Comparison of ENCODE assay signal across 8 mouse cellular contexts in genomic region chr2:152615563-152615962, GRCm38 (mm10). TPM values are rescaled to one million over a fixed set of nuclear protein-coding genes. Genes with fewer than 3 reads are reported as not detected.
DNase-seq lines count a peak whose midpoint lies in the region; ATAC-seq lines count a peak whose summit lies in the region.

No protein-coding gene starts in this region.

- no peak overlapping the region for H3K4me3 ChIP-seq in neural tube, embryonic 15.5 days (replicated peaks)
- no peak overlapping the region for H3K4me3 ChIP-seq in forebrain, embryonic 12.5 days (replicated peaks)
- H3K4me3 ChIP-seq in midbrain, embryonic 11.5 days (ENCODE audit: low read depth, low read length), result no peak overlapping the region

- no peak overlapping the region for H3K9ac ChIP-seq in neural tube, embryonic 15.5 days (replicated peaks)
- no peak overlapping the region for H3K9ac ChIP-seq in forebrain, embryonic 12.5 days
- no peak overlapping the region for H3K9ac ChIP-seq in midbrain, embryonic 11.5 days (ENCODE audit: low read length)

- ATAC-seq in neural tube, embryonic 15.5 days (ENCODE audit: low FRiP score), result no peak
- peak; percentile 33; the same call in 1 of the 2 replicates for ATAC-seq in forebrain, embryonic 12.5 days (ENCODE audit: low FRiP score)
- peak; percentile 64; the same call in 1 of the 2 replicates for ATAC-seq in midbrain, embryonic 11.5 days (ENCODE audit: low FRiP score)

- 14% methylated on average over 7 of the region's 7 CpGs for WGBS in neural tube, embryonic 15.5 days
- 11% methylated on average over 7 of the region's 7 CpGs for WGBS in forebrain, embryonic 12.5 days
- WGBS in midbrain, embryonic 11.5 days, result 12% methylated on average over 7 of the region's 7 CpGs

- no peaks in the 10 kb centered on the region for H3K9me3 ChIP-seq in neural tube, embryonic 15.5 days (replicated peaks)
- H3K9me3 ChIP-seq in forebrain, embryonic 12.5 days, result no peaks in the 10 kb centered on the region
- no peaks in the 10 kb centered on the region for H3K9me3 ChIP-seq in midbrain, embryonic 11.5 days (ENCODE audit: control insufficient read depth, low read length)

- H3K27me3 ChIP-seq in neural tube, embryonic 15.5 days (replicated peaks), result no peaks in the 10 kb centered on the region
- H3K27me3 ChIP-seq in forebrain, embryonic 12.5 days, result no peaks in the 10 kb centered on the region
- no peaks in the 10 kb centered on the region for H3K27me3 ChIP-seq in midbrain, embryonic 11.5 days (ENCODE audit: control insufficient read depth, insufficient read depth, low read length)
- no peaks in the 10 kb centered on the region for H3K27me3 ChIP-seq in splenic B cell, adult 2 months (ENCODE audit: control insufficient read depth, insufficient read depth, low read length, poor library complexity, severe bottlenecking)

- intact Hi-C loops in left cerebral cortex, postnatal 10 days (cut with DNase I), result loop anchor here (2.0 to 10.0 kb wide), 3 partner anchors 42 to 219 kb away; partner anchors contain the start of gene Bcl2l1

- no peak overlapping the region for H3K4me2 ChIP-seq in neural tube, embryonic 15.5 days
- no peak overlapping the region for H3K4me2 ChIP-seq in forebrain, embryonic 12.5 days
- H3K4me2 ChIP-seq in midbrain, embryonic 11.5 days, result no peak overlapping the region

- H3K36me3 ChIP-seq in neural tube, embryonic 15.5 days, result no peaks in the 10 kb centered on the region
- H3K36me3 ChIP-seq in forebrain, embryonic 12.5 days (replicated peaks), result no peaks in the 10 kb centered on the region
- H3K36me3 ChIP-seq in midbrain, embryonic 11.5 days (ENCODE audit: control insufficient read depth, insufficient read depth, low read length), result no peaks in the 10 kb centered on the region
- no peaks in the 10 kb centered on the region for H3K36me3 ChIP-seq in splenic B cell, adult 2 months (ENCODE audit: control insufficient read depth, insufficient read depth, low read length, poor library complexity, severe bottlenecking)

- H3K27ac ChIP-seq in neural tube, embryonic 15.5 days (replicated peaks), result no peak overlapping the region
- H3K27ac ChIP-seq in forebrain, embryonic 12.5 days, result no peak overlapping the region
- H3K27ac ChIP-seq in midbrain, embryonic 11.5 days (ENCODE audit: low read depth, low read length), result no peak overlapping the region

- DNase-seq in neural tube, embryonic 10.5 days (ENCODE audit: extremely low spot score, low spot score), result peak; percentile 58
- peak; percentile 36 for DNase-seq in brain, embryonic 18.5 days (ENCODE audit: low read depth, low spot score)
- peak; percentile 78 for DNase-seq in induced T-regulatory cell, adult 2 months (ENCODE audit: low read depth)
- peak; percentile 31 to 78 for DNase-seq in left cerebral cortex, postnatal 10 days (ENCODE audit: extremely low spot score in 1 of 2, low spot score in 2 of 2)
- peak; percentile 97 for DNase-seq in midbrain, embryonic 11.5 days (ENCODE audit: low spot score, missing footprints)
- DNase-seq in splenic B cell, adult 2 months (ENCODE audit: low read depth, low spot score), result peak; percentile 66

- H3K4me1 ChIP-seq in neural tube, embryonic 15.5 days, result no peaks in the 10 kb centered on the region
- no peaks in the 10 kb centered on the region for H3K4me1 ChIP-seq in forebrain, embryonic 12.5 days
- no peaks in the 10 kb centered on the region for H3K4me1 ChIP-seq in midbrain, embryonic 11.5 days (ENCODE audit: control insufficient read depth, insufficient read depth, low read length)

RNA-seq across cellular contexts. Expression of gene Defb25, which starts 7.3 kb away (rescaled TPM):
- polyA plus RNA-seq in neural tube, embryonic 15.5 days (2015; fragmentation: Nextera tagmentation; extraction: Ambion mirVana), result not detected in 2 replicates
- not detected in 2 replicates for polyA plus RNA-seq in forebrain, embryonic 12.5 days (2016; fragmentation: Nextera tagmentation; extraction: Ambion mirVana)
- not detected for total RNA-seq in left cerebral cortex, postnatal 10 days (2021)
- not detected in 2 replicates for polyA plus RNA-seq in midbrain, embryonic 11.5 days (2014; fragmentation: Nextera tagmentation; extraction: Ambion mirVana)

RNA-seq across cellular contexts. Expression of gene Rem1, which starts 11.2 kb away (rescaled TPM):
- 0.50 and 3.6 TPM in 2 replicates for polyA plus RNA-seq in neural tube, embryonic 15.5 days (2015; fragmentation: Nextera tagmentation; extraction: Ambion mirVana)
- 0.26 and 0.38 TPM in 2 replicates for polyA plus RNA-seq in forebrain, embryonic 12.5 days (2016; fragmentation: Nextera tagmentation; extraction: Ambion mirVana)
- total RNA-seq in left cerebral cortex, postnatal 10 days (2021), result 1 to 10 TPM; 1.5 TPM
- polyA plus RNA-seq in midbrain, embryonic 11.5 days (2014; fragmentation: Nextera tagmentation; extraction: Ambion mirVana), result 0.18 and 0.22 TPM in 2 replicates

RNA-seq across cellular contexts. Expression of gene Defb36, which starts 11.4 kb away (rescaled TPM):
- not detected in 2 replicates for polyA plus RNA-seq in neural tube, embryonic 15.5 days (2015; fragmentation: Nextera tagmentation; extraction: Ambion mirVana)
- not detected in 2 replicates for polyA plus RNA-seq in forebrain, embryonic 12.5 days (2016; fragmentation: Nextera tagmentation; extraction: Ambion mirVana)
- not detected for total RNA-seq in left cerebral cortex, postnatal 10 days (2021)
- not detected in 2 replicates for polyA plus RNA-seq in midbrain, embryonic 11.5 days (2014; fragmentation: Nextera tagmentation; extraction: Ambion mirVana)

RNA-seq across cellular contexts. Expression of gene Defb45, which starts 16.4 kb away (rescaled TPM):
- polyA plus RNA-seq in neural tube, embryonic 15.5 days (2015; fragmentation: Nextera tagmentation; extraction: Ambion mirVana), result not detected in 2 replicates
- polyA plus RNA-seq in forebrain, embryonic 12.5 days (2016; fragmentation: Nextera tagmentation; extraction: Ambion mirVana), result not detected in 2 replicates
- total RNA-seq in left cerebral cortex, postnatal 10 days (2021), result not detected
- not detected in 2 replicates for polyA plus RNA-seq in midbrain, embryonic 11.5 days (2014; fragmentation: Nextera tagmentation; extraction: Ambion mirVana)

RNA-seq across cellular contexts. Expression of gene Defb19, which starts 35.5 kb away (rescaled TPM):
- polyA plus RNA-seq in neural tube, embryonic 15.5 days (2015; fragmentation: Nextera tagmentation; extraction: Ambion mirVana), result not detected in 2 replicates
- polyA plus RNA-seq in forebrain, embryonic 12.5 days (2016; fragmentation: Nextera tagmentation; extraction: Ambion mirVana), result not detected in 2 replicates
- total RNA-seq in left cerebral cortex, postnatal 10 days (2021), result not detected
- polyA plus RNA-seq in midbrain, embryonic 11.5 days (2014; fragmentation: Nextera tagmentation; extraction: Ambion mirVana), result not detected in 2 replicates

Comparison
In these comparisons a context has a peak if more than half of its experiments do, and no peak if none do; other contexts are left out.
1. DNase-seq: peak in every context shown above with its lines; median percentile 97 in midbrain, embryonic 11.5 days; 78 in induced T-regulatory cell, adult 2 months; 66 in splenic B cell, adult 2 months; 58 in neural tube, embryonic 10.5 days; 54 in left cerebral cortex, postnatal 10 days; 36 in brain, embryonic 18.5 days.